Mouse (Mus musculus) CH12.LX (cell line): ENCODE results near the gene Mns1.

ENCODE experiments used
- BHLHE40 ChIP-seq: IDR thresholded peaks from 2 replicates; pipeline ENCODE4 v1.6.1; 2011; ENCODE audit warnings: mild to moderate bottlenecking, low read depth, low read length, improper control_type of control experiment
- CHD1 ChIP-seq: IDR thresholded peaks from 2 replicates; pipeline ENCODE4 v1.6.1; 2012; ENCODE audit warnings: low read depth, low read length, improper control_type of control experiment, inconsistent platforms
- CHD2 ChIP-seq: IDR thresholded peaks from 2 replicates; pipeline ENCODE4 v1.6.1; 2011; ENCODE audit warnings: low read length, improper control_type of control experiment
- CTCF ChIP-seq, 2 experiments: IDR thresholded peaks in 1 of 2; conservative IDR thresholded peaks in 1 of 2; 2 replicates each; pipeline ENCODE4 v1.5.1; 2011 to 2012; ENCODE audit warnings: low read depth in 2 of 2, low read length in 2 of 2, improper control_type of control experiment in 1 of 2, inconsistent platforms in 1 of 2, mild to moderate bottlenecking in 1 of 2, moderate library complexity in 1 of 2
- E2F4 ChIP-seq: IDR thresholded peaks from 2 replicates; pipeline ENCODE4 v1.6.1; 2011; ENCODE audit warnings: low read depth, low read length, improper control_type of control experiment; ENCODE audit not compliant: insufficient replicate concordance
- EP300 ChIP-seq: IDR thresholded peaks from 2 replicates; pipeline ENCODE4 v1.6.1; 2011; ENCODE audit warnings: low read length, improper control_type of control experiment
- GABPA ChIP-seq: IDR thresholded peaks from 2 replicates; pipeline ENCODE4 v1.6.1; 2012; ENCODE audit warnings: low read depth, low read length, improper control_type of control experiment, inconsistent platforms; ENCODE audit not compliant: insufficient replicate concordance
- JUND ChIP-seq: conservative IDR thresholded peaks from 2 replicates; pipeline ENCODE4 v1.6.1; 2011; ENCODE audit warnings: low read depth, low read length, improper control_type of control experiment
- MAFK ChIP-seq: IDR thresholded peaks from 2 replicates; pipeline ENCODE4 v1.6.1; 2011; ENCODE audit warnings: low read length, improper control_type of control experiment; ENCODE audit not compliant: insufficient replicate concordance
- MYC ChIP-seq: IDR thresholded peaks from 2 replicates; pipeline ENCODE4 v1.6.1; 2011; ENCODE audit warnings: low read depth, mild to moderate bottlenecking, improper control_type of control experiment, low read length
- POLR2A ChIP-seq: IDR thresholded peaks from 2 replicates; pipeline ENCODE4 v1.6.1; 2011; ENCODE audit warnings: low read depth, mild to moderate bottlenecking, improper control_type of control experiment, low read length
- USF2 ChIP-seq: conservative IDR thresholded peaks from 2 replicates; pipeline ENCODE4 v1.6.1; 2011; ENCODE audit warnings: low read depth, low read length, improper control_type of control experiment
- ZNF384 ChIP-seq: IDR thresholded peaks from 2 replicates; pipeline ENCODE4 v1.6.1; 2012; ENCODE audit warnings: low read depth, low read length, improper control_type of control experiment, inconsistent platforms

GRCm38 (mm10) chr9:72404446-72404845, 33.4 kb upstream of the Mns1 start:
- TF ChIP-seq CTCF (conservative IDR thresholded peaks at IDR 0.05 in 1 of 2, IDR thresholded peaks at IDR 0.05 in 1 of 2; ENCODE audit: low read depth in 2 of 2, low read length in 2 of 2) (no peak), E2F4 (no peak), JUND (no peak), POLR2A (no peak), MYC (no peak), ZNF384 (no peak), CHD2 (no peak), GABPA (no peak), EP300 (no peak), CHD1 (no peak), MAFK (no peak), USF2 (no peak), BHLHE40 (no peak)
